Mouse (Mus musculus): ENCODE results near the gene Saa3.

DNA sequence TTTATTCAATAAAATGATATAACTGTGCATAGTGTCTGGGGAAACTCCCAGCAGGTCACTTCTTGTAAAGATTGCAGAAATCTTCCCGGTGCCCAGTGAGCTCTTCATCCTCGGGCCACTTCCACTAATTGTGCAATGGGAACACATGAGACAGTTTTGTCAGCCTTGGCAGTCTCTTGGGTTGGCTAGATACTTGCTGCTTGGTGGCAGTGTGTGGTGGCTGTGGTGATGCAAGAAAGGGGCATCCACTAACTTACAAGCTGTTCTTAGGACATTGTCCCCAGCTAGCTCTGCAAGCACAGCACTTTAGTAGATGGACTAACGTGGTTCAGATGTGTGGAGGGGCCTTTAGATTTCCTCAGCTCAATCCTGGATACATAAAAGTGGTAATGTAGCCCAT is 30.3 kb upstream of the Saa3 start:
- TF ChIP-seq MYOG (IDR thresholded peaks at IDR 0.05; ENCODE audit: control insufficient read depth in 1 of 3, insufficient read depth in 1 of 3, insufficient read length in 2 of 3, low read depth in 2 of 3) = no peak
- TF ChIP-seq E2F4 (IDR thresholded peaks at IDR 0.05; ENCODE audit: insufficient read depth) = no peak

Data from myocyte (in vitro differentiated cells).